Mouse (Mus musculus): ENCODE data around the gene Vmn1r230.

Gene Vmn1r230

GRCm38 (mm10) chr17:20840144-20840543, at the start of gene Vmn1r230:
TSS of gene Vmn1r230 (plus strand) at chr17:20840444.
- DNase-seq = no peak

- DNase-seq = no peak
These were observed 29.0 kb upstream of the Vmn1r230 start, which contains the start of gene Vmn1r229 for GRCm38 (mm10) chr17:20811255-20811654. TSS of gene Vmn1r229 (plus strand) at chr17:20811555.

All from cerebellum, adult 9-11 months (tissue).